Mouse (Mus musculus): ENCODE measurements around the gene Prrt1.

Prrt1 gene

DNA sequence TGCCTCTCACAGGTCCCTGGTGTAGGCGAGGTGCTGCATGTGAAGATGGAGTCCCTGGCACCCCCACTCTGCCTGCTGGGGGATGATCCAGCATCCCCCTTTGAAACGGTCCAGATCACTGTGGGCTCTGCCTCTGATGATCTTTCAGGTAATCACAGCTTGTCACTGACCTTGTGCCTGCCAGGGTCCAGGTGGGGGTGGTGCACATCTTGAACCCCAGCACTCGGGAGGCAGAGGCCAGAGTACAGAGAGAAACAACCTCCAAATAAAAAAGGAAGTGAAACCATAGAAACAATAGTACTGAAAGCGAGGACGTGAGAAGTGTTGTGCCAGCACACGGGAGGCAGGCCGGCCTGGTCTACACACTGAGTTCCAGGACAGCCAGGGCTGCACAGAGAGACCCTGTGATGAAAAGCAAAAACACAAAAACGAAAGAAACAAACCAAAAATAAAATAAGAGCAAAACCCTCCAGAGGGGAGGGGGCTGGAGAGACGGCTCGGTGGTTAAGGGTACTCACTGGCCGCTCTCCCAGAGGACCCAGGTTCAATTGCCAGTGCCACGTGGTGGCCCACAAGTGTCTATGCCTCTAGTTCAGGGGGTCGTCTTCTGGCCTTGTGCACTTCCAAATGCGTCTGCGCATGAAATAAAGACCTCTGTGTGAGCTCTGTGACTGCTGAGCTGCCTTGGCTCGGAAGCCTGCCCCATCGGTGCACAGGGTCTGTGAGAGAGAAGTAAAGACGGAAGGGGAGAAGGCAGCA is 20.0 kb downstream of the Prrt1 start:
- DNase-seq (ENCODE audit: low spot score) = no peak

DNA sequence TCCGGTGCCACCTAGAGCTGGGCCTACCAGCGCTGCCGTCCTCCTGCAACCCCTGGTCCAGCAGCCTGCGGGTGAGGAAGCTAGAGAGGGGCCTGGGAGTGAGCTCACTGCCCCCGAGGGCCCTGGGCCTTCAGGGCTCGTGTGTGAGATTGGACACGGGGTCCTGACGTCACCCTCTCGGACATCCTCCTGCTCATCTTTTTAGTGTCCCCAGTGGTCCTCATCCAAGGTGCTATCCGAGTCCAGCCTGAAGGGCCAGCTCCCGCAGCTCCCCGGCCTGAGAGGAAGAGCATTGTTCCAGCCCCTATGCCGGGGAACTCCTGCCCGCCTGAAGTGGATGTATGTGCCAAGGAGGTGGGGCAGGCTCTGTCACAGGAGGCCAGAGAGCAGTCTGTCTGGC is 21.4 kb downstream of the Prrt1 start:
- no peak for DNase-seq (ENCODE audit: low spot score)

DNA sequence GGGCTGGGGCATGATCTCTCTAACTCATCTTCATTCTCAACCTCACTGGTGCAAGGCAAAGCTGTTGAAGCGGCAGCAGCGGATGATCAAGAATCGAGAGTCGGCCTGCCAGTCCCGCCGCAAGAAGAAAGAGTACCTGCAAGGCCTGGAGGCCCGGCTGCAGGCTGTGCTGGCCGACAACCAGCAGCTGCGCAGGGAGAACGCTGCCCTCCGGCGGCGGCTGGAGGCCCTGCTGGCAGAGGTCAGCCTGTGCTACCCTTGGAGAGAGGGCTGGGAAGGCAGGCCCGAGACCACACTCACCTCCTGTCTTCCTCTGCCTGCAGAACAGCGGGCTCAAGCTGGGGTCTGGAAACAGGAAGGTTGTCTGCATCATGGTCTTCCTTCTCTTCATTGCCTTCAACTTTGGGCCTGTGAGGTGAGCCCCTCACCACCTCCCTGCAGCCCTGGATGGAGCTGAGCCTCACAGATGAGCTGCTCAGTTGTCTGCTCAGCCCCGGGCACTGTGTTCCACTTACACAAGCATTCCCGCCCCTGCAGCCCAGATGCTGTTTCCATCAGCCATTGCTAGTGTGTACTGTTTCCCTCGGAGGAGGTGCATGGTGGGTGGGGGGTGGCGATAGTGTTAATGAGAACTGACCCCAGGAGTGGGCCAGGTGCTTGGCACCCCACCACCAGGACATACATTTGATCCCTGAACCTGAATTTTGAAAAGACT is 22.3 kb downstream of the Prrt1 start:
- no peak for DNase-seq (ENCODE audit: low spot score)

DNA sequence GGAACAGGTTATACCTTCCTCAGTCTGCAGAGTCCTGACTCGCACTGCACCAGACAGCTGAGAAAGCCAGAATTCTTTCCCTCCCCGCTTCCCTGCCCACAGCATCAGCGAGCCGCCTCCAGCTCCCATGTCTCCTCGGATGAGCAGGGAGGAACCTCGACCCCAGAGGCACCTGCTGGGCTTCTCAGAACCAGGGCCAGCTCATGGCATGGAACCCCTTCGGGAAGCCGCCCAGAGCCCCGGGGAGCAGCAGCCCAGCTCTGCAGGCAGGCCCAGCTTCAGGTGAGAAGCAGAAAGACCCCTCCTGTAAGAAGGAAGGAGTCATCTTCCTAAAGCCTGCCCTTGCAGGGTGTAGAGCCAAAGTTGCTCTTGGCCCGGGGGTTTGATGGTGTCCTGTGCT is 23.2 kb downstream of the Prrt1 start:
- no peak for DNase-seq (ENCODE audit: low spot score)

DNA sequence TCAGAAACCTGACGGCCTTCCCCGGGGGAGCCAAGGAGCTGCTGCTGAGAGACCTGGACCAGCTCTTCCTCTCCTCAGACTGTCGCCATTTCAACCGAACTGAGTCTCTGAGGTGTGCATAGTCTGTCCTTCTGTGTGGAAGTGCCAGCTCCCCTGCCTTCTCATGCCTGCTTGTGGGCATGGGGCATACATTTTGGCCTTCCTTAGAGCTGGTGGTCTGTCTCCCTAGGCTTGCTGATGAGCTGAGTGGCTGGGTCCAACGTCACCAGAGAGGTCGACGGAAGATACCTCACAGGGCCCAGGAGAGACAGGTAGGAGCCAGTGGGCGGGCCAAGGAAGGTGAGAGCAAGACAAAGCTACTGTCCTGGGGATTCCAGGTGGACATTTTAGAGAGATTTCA is 23.7 kb downstream of the Prrt1 start:
- DNase-seq (ENCODE audit: low spot score) = no peak

DNA sequence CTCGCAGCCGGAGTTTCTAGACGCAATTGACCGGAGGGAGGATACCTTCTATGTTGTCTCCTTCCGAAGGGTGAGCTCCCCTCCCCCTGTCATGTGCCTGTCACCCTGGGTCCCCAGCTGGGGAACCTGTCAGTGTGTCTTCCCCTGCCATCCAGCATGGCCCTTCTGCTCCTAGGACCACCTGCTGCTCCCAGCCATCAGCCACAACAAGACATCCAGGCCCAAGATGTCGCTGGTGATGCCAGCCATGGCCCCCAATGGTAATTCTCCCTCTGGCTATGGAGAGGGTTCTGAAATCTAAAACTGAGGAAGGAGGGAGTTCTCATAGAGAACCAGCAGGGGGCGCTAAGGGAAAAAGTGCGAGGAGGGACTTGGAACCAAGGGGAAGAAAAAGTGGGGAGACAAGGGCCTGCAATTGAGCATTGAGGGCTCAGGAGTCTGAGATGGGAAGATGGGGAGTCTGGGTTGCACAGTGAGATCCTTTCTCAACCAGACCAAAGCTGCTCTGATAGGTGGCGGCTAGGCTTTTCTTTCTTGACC is 24.5 kb downstream of the Prrt1 start:
- no peak for DNase-seq (ENCODE audit: low spot score)

DNA sequence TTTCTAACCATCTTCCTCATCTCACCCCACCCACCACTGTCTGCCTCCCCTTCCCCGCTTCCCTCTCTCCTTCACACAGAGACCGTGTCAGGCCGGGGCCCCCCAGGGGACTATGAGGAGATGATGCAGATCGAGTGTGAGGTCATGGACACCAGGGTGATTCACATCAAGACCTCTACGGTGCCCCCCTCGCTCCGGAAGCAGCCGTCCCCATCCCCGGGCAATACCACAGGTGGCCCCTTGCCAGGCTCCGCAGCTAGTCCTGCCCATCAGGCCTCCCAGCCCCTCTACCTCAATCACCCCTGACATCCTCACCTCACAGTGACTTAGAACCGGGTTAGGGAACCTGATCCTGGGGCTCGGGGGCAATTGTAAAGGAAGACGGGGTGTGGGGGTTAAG is 25.1 kb downstream of the Prrt1 start:
- DNase-seq (ENCODE audit: low spot score) = no peak

DNA sequence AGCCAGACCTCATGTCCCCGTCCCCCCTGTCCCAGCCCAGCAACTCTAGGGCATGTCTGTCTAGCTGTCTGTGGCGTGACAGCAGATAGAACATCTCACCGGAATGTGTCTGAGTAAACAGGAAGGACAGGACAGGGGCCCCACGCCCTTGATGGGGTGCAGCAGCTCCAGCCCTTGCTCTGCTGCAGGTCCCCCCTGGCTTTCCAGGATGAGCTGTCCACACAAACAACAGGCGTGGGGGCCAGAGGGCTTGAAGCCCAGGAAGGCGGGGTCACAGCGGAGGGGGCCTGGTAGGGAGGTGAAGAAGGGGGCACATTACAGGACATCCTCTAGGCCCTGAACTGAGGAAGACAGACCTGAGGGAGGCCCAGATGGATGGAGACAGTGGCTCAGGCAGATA is 25.8 kb downstream of the Prrt1 start:
- no peak for DNase-seq (ENCODE audit: low spot score)

DNA sequence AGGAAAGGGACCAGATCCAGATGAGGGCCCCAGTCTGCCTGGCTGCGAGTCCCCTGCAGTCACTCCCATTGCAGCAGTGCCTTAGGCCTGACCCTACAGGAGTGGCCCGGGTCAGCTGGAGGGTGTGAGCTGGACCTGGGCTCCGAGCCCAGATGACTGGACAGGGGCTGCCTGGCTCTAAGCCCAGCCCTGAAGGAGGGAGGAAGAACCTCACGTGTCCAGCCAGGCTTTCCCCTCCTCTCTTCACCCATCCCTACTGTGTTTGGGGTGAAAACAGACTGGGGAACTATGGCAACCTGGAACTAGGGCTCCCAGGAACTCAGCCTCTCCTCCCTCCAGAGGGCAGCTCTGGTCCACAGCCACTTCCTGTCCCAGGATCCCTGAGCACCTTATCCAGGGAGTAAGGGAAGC is 26.3 kb downstream of the Prrt1 start:
- DNase-seq (ENCODE audit: low spot score) = no peak

DNA sequence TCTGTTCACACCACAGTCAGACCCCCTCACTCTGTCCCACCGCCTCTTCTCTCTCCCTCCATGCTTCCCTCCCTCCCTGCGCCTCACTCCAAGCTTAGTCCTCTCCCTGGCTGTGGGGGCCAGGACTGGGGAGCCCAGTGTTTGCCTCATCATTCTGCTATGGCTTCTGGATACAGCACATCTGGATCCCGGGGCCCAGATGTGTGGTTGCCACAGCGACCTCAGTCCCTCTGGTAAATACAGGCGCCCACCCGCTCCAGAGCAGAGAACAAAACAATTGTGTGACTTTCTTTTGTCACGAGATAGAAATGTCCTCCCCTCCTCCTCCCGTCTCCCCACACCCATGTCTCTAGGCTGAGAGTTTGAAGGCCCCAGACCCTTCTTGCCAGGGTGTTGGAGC is 27.3 kb downstream of the Prrt1 start:
- DNase-seq (ENCODE audit: low spot score) = no peak

DNA sequence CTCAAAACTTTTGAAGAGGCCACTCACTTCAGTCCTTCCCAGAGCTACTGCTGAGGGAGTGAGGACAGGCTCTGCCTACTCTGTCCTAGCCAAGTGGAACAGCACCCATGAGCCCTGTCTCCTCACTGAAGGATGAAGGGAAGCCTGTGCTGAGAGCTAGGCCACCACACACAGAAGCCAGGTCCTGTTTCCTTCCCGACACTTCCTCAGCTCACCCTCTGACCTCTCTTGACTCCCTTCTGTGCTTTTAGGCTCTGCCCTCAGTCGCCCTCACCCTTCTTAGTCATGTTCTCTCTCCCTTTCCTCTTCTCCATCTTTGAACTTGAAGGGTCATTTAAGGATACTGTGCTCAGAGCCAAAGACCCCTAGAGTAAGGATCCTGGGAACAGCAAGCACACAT is 27.9 kb downstream of the Prrt1 start:
- DNase-seq (ENCODE audit: low spot score) = no peak

DNA sequence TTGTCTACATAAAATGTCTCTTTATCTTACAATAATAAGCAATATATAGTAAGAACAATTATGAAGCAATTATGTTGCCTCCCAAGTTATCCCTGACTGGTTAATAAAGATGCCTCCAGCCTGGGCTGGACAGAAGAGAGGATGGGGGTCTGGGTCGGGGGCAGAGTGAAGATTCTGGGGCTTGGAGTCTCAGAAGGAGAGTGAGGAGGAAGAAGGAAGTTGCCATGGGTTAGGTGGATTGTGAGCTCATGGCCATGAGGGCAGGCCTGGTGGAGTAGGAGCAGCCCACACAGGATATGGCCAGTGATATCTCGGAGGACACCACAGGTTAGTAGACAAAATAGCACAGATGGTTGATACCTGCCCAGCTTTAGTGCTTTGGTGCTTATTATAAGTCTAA is 28.8 kb downstream of the Prrt1 start:
- DNase-seq (ENCODE audit: low spot score) = no peak

DNA sequence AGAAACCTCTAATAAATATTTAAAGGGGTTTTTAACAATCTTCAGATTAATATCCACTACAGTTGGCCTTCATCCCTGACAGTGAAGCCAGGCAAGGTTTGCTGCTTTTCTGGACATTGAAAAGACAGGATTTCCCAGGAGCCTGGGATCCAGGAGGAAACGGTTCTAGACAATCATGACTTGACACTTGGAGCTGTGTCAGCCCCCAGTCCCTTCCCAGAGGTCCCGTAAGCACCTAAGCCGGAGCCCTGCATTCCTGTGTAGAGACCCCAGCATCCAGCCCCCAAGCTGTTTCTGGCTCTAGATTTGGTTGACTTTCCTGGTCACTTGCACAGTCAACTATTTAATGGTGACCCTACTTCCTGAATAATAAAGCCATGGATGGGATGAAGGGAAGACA is 29.3 kb downstream of the Prrt1 start:
- DNase-seq (ENCODE audit: low spot score) = no peak

DNA sequence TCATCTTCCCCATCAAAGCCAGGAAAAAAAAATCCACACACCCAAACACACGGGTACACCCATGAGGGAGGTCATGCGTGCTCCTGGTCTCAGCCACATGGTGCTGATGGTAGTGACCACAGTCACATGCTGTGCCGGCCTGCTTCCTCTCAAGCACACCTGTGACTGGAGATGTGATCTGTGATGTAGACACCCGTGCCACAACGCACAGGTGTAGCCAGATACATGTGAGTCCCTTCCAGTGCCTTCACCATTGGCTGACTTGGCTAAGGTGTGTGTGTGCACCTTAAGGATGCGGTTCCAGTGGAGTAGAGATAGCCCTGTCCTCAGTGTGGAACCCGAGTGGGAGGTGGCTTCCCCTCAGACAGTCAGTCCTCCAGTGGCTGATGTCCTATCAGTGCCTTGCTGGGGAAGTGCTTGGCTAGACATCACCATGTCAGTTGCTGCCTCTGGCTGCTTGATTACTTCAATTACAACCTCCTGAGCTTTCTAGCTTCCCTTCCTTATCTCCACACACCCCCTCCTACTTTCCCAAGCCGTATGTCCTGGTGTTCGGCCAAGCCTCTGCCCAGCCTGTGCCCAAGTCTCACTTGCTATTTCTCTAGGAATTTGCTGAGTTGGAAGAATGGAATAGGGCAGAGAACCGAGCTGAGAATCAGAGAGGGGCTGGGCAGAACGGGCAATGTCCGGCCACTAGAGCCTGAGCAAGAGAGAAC is 30.0 kb downstream of the Prrt1 start:
- DNase-seq (ENCODE audit: low spot score) = no peak

DNA sequence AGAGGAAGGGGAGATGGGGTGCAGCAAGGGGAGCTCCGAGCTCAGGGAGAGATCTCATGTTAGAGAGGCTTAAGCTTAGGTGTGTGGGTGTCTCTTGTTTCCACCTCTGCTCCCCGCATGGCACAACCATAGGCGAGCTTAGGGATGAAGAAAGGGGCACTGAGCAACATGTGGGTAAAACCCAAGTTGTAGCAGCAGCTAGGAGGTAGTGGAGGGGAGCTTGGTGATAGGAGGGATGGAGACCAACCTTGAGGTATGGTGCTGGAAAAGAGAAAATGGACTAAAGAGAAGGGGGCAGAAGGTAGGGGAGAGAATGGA is 30.5 kb downstream of the Prrt1 start:
- DNase-seq (ENCODE audit: low spot score) = no peak

DNA sequence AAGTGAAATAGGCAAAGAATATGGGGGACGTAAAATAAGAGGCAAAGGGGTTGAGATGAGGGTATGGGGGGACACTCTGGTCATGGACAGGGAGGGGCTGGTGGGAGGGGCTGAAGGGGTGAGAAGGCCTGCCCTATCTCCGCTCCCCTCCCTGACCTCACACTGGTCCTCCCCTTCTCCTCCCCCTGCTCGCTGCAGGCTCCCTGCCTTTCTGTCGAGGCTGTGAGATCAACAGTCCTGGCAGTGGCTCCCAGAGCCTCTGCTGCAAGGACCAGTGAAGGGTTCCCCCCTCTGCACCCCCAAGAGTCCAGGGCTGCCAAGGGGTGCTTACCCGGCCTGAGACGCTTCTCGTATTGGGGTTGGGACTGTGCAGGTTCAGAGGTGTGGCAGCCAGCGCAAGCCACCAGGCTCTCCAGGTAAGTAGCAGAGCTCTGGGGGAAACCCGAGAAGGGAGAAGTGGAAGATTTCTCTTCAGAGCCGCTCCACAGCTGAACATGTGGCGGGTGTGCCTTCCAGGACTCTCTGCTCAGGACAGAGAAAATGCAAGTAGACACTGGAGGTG is 31.0 kb downstream of the Prrt1 start:
- DNase-seq (ENCODE audit: low spot score) = no peak

DNA sequence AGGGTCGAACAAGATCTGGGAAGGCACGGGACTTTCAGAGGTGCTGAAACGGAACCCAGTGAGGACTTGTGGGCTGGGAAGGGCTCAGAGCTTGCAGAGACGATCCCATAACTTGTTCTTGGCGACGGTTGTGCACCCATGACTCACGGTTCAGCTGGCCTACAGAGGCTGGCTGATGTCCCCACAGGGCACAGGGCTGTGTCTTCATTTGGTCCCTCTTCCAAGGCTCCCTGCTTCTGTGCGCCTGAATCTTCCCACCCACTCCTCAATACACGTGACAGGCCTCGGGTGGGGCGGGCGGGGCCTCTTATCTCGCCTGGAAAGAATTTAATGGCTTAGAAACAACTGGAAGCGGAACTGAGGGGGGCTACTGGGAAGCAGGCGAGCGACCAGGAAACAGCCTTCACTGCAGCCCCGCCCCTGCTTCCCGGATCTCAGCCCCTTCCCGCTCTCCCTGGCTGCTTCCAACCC is 31.8 kb downstream of the Prrt1 start:
- no peak for DNase-seq (ENCODE audit: low spot score)

DNA sequence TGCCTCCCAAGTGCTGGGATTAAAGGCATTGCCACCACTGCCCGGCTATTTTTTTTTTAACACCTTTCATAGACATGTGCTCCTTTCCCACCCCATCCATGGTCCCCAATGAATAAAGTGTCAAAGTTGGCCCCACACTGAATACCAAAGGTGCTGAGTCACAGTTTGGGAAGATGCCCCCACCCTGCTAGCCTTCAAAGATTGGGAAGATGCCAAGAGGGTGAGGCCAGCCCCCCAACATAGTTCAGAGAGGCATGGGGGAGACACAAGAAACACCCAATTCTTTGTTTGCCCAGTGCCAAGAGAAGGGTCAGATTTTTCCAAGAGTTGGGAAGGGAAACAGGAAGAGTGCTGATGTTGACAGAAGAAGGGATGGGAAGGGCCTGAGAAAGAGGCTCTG is 33.1 kb downstream of the Prrt1 start:
- DNase-seq (ENCODE audit: low spot score) = no peak

DNA sequence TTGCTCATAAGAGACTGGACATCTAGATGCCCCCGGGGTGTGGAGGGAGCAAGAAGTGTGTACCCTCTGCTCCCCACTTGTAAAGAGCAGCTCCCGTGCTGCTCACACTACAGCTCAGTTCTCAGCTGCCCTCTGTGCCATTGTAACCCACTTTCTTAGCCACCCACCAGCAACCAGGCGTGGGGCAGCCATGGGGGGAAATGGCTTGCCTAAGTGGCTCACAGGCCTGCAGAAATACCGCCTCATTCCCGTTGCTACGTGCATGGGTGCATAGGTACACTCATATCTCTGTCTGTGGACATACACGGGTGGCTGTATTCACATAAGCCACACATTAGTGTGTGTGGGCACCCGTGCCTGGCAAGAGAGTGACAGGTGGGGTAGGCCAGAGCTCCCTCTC is 33.6 kb downstream of the Prrt1 start:
- no peak for DNase-seq (ENCODE audit: low spot score)

DNA sequence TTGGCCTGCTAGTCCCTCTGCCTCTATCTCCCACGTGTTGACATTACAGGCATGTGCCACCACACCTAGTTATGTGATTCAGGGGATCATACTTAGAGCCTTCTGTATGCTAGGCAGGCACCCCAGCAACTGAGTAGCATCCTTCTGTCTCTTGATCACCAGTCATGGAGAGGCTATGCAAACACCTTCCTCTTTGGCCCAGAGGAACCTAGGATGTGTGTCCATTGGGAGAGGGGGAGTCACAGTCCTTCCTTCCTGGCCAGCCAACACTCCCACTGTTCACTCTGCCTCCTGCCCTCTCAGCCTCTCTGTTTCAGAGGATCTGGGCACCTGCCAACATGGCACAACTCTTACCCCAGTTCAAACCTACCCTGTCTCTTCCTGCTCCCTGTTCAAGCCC is 34.2 kb downstream of the Prrt1 start:
- DNase-seq (ENCODE audit: low spot score) = no peak

DNA sequence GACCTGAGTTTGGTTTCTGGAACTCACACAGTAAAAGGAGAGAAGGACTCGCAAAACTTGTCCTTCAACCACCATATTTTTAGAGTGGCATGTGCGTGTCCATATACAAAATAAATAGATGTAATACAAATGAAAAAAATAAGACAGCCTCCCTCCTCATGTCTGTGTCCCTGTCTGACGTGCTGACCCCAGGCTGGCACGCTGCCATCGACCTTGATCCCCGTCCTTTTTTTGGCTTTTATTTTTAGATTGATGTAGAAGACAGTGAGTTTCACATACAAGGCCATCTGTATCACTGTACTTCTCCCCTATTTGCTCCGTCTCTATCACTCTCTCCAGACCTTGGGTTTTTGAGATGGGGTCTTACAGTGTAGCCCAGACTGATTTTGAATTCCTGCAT is 35.1 kb downstream of the Prrt1 start:
- DNase-seq (ENCODE audit: low spot score) = no peak

DNA sequence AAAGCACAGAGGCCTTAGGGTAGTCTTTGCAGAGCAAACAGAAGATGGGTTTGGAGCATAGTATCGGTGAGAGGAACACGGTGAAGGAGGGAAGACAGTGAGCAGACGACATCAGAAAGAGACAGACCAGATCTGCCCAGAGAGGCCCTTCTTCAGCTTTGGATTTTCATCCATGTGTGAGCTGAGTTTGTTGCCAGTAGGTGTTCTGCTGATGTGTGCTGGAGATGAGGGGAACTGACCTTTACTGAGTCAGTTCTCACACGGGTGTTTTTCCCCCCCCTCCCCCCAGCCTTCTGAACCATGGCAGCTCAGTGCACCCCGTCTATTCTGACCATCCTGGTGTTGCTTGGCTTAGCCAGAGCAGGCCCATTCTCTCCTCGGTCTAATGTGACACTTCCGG is 40.9 kb downstream of the Prrt1 start, which contains the start of gene Tnxb:
Tnxb (plus strand) TSS at position 301 of the 400 bp plus-strand sequence.
- DNase-seq (ENCODE audit: low spot score) = no peak

Data from yolk sac, embryonic 10.5 days (tissue).